Mouse (Mus musculus): ENCODE results near the gene Sulf2. TPM values are rescaled to one million over a fixed set of nuclear protein-coding genes. Genes with fewer than 3 reads are reported as not detected.

Gene Sulf2
- total RNA-seq, 2 experiments from 2014 or later, result 48.7 to 54.3 TPM

- DNase-seq (ENCODE audit: low spot score), result no peak
- intact Hi-C loops (cut with DNase I), result no loop called here
Measured at GRCm38 (mm10) chr2:166126343-166126742, 29.1 kb downstream of the Sulf2 start.

GRCm38 (mm10) chr2:166125492-166126252 lies 29.8 kb downstream of the Sulf2 start:
- intact Hi-C loops (cut with DNase I), result no loop called here
- DNase-seq (ENCODE audit: low spot score), result no peak

DNA sequence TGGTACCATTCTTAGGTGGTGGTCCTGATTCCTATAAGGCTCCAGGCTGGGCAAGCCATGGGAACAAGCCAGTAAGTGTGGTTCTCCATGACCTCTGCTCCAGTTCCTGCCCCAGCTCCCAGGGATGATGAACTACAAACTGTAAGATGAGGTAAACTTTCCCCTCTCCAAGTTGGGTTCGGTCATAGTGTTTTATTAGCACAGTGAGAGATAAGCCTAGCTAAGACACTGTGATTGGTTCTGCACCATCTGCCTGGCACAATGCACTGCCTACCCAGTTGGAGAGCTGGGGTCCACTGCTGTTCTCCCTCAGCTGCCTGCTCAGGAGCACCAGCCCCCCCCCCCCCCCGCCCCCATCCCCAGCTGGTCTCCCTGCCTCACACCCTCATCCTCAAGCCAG lies 30.4 kb downstream of the Sulf2 start:
- DNase-seq (ENCODE audit: low spot score), result no peak
- intact Hi-C loops (cut with DNase I), result no loop called here

DNA sequence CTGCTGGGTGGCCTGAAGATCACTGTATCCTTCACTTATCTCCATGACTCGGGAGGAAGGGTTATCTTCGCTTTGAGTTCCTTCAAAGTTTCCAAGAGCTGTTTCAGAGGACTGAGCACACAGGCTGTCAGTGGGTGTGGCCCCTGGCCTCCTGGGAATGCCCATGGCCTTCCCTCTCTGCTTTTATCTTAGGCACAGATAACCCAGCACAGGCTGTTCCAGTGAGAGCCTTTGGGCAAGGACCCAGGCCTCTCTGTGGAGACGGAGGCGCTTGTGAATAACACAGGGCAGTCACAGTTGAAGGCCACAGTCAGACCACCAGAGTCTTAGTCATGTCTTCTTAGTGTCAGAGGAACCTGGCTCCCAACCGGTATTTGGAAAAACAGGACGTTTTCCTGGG lies 32.7 kb downstream of the Sulf2 start:
- intact Hi-C loops (cut with DNase I), result no loop called here

GRCm38 (mm10) chr2:166121681-166122355 lies 33.6 kb downstream of the Sulf2 start:
- intact Hi-C loops (cut with DNase I), result no loop called here
- no peak for DNase-seq (ENCODE audit: low spot score)

More for the DNA sequence above, 32.7 kb downstream of the Sulf2 start:
- peak; percentile 83 for DNase-seq (ENCODE audit: low spot score)

DNA sequence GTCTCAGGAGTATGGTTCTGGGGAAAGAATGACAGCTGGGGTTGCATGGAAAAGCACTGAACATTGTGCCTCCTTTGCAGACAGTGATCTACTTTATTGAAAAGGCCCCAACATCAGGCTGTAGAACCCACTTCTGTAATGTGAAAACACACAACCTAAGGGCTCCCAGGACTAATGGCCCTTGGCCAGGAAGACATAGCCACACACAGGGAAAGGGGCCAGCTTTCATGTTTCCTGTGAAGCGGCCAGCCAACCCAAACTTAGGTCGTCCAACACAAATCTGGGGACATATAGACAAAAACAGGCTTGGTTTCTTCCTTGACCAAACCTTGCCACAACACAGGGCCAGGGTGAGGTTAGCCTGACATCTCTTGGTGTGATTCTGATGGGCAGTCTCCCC lies 35.5 kb downstream of the Sulf2 start:
- DNase-seq (ENCODE audit: low spot score), result no peak
- intact Hi-C loops (cut with DNase I), result no loop called here

DNA sequence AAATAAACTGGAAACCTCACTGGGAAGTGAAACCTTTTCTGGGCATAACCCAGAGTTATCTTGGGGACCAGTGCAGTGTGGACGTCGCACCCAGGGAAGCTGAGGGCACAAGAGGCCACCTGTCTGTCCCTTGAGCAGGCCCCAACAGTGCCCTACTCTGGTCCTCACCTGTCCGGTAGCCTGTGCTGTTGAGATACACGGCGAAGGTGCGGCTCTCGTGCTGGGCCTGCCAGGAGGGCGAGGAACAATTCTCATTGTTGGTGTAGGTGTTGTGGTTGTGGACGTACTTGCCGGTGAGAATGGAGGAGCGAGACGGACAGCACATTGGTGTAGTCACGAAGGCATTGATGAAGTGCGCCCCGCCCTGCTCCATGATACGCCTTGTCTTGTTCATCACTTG lies 38.8 kb downstream of the Sulf2 start:
- no peak for DNase-seq (ENCODE audit: low spot score)
- intact Hi-C loops (cut with DNase I), result no loop called here

DNA sequence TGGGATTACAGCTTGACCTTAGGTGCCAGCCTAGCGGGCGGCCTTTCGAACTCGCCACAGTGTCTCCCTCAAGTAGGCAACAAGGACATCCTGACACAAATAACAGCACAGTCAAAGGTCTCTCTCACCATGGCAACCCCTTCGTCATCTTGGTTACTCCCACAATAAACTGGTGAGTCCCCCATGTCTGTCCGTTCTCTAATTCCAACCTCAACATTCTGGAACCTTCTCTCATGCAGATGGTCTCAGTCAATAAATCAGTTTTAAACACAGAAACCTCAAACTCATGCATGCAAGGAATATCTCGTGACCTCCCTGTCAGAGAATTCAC lies 39.2 kb downstream of the Sulf2 start:
- no peak for DNase-seq (ENCODE audit: low spot score)
- intact Hi-C loops (cut with DNase I), result no loop called here

DNA sequence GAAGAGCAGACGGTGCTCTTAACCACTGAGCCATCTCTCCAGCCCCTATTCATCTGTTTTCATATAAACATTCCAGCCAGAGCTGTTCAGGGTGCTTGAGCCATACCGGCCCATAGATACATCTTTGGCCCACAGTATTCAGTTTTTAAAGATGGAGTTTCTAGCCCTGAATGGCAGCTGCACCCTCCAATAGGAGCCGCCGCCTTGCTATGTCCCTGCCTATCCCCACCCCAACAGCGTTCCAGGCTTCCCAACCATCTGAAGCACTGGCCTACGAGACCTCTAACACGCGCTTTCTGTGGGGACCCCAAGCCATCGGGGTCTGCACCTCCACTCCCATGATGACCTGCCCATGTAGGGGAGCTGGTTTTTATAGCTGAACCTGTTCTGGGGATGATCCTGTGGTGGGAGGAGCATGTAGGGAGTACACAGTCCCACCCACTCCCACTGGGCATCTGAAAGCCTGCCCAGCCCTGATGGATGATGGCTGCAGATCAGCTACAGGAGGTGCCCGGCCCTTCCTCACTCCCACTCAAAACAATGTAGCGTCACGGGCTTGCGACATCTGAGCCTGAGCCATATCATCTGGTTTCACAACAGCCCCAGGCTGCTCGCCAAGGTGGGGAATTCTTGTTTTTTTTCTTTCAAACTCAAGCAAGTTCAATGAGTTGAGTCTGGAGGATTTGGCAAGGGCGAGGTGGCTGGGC lies 39.7 kb downstream of the Sulf2 start:
- DNase-seq (ENCODE audit: low spot score), result peak; percentile 84
- intact Hi-C loops (cut with DNase I), result no loop called here

GRCm38 (mm10) chr2:166112986-166113385 lies 42.5 kb downstream of the Sulf2 start:
- intact Hi-C loops (cut with DNase I), result no loop called here
- DNase-seq (ENCODE audit: low spot score), result no peak

- DNase-seq (ENCODE audit: low spot score), result no peak
- intact Hi-C loops (cut with DNase I), result no loop called here
Measured at GRCm38 (mm10) chr2:166111831-166112250, 43.6 kb downstream of the Sulf2 start.

DNA sequence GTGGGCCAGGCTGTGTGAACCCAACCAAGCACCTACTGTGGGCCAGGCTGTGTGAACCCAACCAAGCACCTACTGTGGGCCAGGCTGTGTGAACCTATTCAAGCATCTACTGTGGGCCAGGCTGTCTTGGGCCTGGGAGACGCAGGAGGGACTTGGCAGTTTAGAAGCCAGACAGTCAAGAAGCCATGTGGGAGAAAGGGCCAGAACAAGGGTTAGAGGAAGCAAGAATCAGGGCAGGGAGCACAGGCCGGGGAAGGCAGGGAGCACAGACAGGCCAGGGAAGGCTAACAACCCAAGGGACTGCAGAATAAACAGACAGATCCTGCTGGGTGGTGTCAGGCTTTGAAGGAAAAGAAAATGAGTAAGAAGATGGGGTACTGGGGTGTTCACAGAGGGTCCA lies 44.2 kb downstream of the Sulf2 start:
- intact Hi-C loops (cut with DNase I), result no loop called here
- DNase-seq (ENCODE audit: low spot score), result no peak

DNA sequence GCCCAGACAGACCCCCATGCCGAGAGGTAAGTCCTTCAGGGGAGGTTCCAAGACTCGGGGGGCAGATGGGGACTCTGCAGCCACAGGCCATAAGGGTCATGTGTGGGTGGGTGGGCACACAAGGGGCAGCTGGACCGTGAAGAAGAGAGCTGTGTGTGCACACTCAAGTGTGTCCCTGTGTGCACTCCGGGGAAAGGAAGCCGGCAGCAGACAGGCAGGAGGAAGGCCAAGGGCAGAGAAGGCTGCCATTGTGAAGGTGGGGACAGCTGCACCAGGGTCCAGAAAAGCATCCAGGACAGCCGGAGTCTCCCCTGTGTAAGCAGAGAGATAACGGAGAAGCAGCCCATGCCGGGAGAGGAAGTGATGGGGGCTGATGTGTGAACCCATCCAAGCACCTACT lies 44.7 kb downstream of the Sulf2 start:
- intact Hi-C loops (cut with DNase I), result no loop called here
- no peak for DNase-seq (ENCODE audit: low spot score)

GRCm38 (mm10) chr2:166108326-166108725 lies 47.1 kb downstream of the Sulf2 start:
- peak; percentile 57 for DNase-seq (ENCODE audit: low spot score)
- intact Hi-C loops (cut with DNase I), result loop anchor here (1.0 to 2.0 kb wide), 3 partner anchors 46 to 456 kb away; partner anchors contain the start of gene Sulf2

DNA sequence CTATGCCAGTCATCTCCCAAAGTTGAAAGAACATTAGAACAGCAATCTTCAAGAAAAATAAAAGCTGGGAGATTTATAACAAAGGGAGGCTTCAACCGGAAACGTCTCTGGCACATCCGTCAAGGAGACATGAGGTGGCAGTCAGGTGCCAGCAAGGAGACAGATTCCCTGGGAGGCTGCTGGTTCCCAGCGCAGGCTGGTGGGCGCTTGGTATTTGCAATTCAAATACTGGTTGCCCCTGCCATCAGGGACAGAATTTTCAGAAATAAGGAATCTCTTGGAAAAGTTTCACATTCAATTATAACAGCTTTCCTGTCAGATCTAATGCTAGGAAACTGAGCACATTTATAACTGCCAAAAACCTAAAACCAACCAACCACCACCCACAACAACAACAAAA lies 47.6 kb downstream of the Sulf2 start:
- intact Hi-C loops (cut with DNase I), result loop anchor here (1.0 to 2.0 kb wide), 3 partner anchors 47 to 456 kb away; partner anchors contain the start of gene Sulf2

GRCm38 (mm10) chr2:166106631-166107030 lies 48.8 kb downstream of the Sulf2 start:
- no peak for DNase-seq (ENCODE audit: low spot score)
- intact Hi-C loops (cut with DNase I), result no loop called here

More for the DNA sequence above, 47.6 kb downstream of the Sulf2 start:
- DNase-seq (ENCODE audit: low spot score), result no peak

DNA sequence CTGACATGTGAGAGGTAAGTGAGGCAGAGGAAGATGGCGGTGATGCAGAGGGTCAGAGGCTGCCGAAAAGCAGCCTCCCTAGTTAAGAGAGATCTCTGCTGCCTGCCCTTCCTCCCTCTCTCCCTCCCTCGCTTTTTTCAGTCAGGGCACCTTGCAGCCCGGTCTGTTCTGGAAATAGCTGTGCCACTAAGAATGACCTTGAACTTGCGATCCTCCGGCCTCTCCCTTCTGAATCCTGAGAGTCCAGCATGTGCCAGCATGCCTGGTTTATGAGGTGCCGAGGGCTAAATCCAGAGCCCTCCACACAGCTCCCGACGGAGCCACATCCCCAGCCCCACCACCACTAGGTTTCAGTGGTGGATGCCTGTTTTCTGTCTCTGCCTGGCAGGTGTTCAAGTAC lies 49.6 kb downstream of the Sulf2 start:
- DNase-seq (ENCODE audit: low spot score), result no peak

DNA sequence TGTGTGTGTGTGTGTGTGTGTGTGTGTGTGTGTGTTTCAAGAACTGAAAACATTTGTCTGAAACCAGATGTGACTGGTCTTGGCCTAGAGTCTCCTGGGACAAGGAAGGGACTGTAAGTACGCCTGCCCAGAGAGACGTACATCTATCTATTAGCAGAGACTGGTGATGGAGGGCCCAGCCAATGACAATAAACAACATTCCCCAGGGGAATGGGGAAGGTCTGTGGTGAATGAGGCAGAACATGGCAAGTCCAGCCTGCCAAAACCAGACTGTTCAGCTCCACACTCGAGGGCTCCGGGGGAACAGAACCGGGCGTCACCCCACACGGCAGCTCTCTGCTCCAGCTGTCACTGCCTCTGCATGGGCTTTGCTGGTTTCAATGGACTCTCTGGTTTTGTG lies 52.6 kb downstream of the Sulf2 start:
- DNase-seq (ENCODE audit: low spot score), result peak; percentile 66
- intact Hi-C loops (cut with DNase I), result no loop called here

More for the DNA sequence above, 49.6 kb downstream of the Sulf2 start:
- intact Hi-C loops (cut with DNase I), result no loop called here

- DNase-seq (ENCODE audit: low spot score), result no peak
- intact Hi-C loops (cut with DNase I), result no loop called here
Measured at GRCm38 (mm10) chr2:166100309-166101262, 54.9 kb downstream of the Sulf2 start.

Data from heart, postnatal 25 days (tissue).